Mouse (Mus musculus) kidney, adult 2 months (tissue): ENCODE results near the gene Gm11034. TPM values are rescaled to one million over a fixed set of nuclear protein-coding genes. Genes with fewer than 3 reads are reported as not detected.
A peak's percentile ranks its signal among the peaks of the same experiment; 100 is the strongest.

Experiments
- DNase-seq: peaks from one replicate; pipeline ENCODE4 v3.0.0; 2021
- H3K27ac ChIP-seq: fragments of 200-500 bp; 2 replicates; pipeline ENCODE4 v1.5.1; 2012; ENCODE audit warnings: low read depth, low read length, control low read depth, inconsistent platforms; ENCODE audit not compliant: insufficient read depth
- H3K27me3 ChIP-seq: fragments of 200-500 bp; replicated peaks from 2 replicates; pipeline ENCODE4 v1.6.1; 2012; ENCODE audit warnings: mild to moderate bottlenecking, moderate library complexity, low read length, inconsistent platforms; ENCODE audit not compliant: control insufficient read depth, insufficient read depth
- H3K36me3 ChIP-seq: fragments of 200-500 bp; 2 replicates; pipeline ENCODE4 v1.6.1; 2012; ENCODE audit warnings: mild to moderate bottlenecking, moderate library complexity, low read length, inconsistent platforms; ENCODE audit not compliant: control insufficient read depth, insufficient read depth
- H3K4me1 ChIP-seq: fragments of 200-500 bp; 2 replicates; pipeline ENCODE4 v1.6.1; 2011; ENCODE audit warnings: low read length; ENCODE audit not compliant: control insufficient read depth, insufficient read depth
- H3K4me3 ChIP-seq: fragments of 200-500 bp; 2 replicates; pipeline ENCODE4 v1.5.1; 2011; ENCODE audit warnings: mild to moderate bottlenecking, low read depth, low read length, control low read depth; ENCODE audit not compliant: insufficient read depth
- CTCF ChIP-seq: fragments of 200-500 bp; conservative IDR thresholded peaks from 2 replicates; pipeline ENCODE4 v1.5.1; 2011; ENCODE audit warnings: low read depth, mild to moderate bottlenecking, control low read depth, low read length, moderate library complexity, mixed read lengths; ENCODE audit not compliant: insufficient read depth, insufficient read length
- POLR2A ChIP-seq: fragments of 200-500 bp; IDR thresholded peaks from one replicate; pipeline ENCODE4 v1.6.1; 2011; ENCODE audit warnings: low read depth, low read length, control low read depth
- WGBS: fragments of 180-500 bp; shearing (Covaris S2); methylation state at CpG from one replicate; pipeline ENCODE4 v1.1.7; 2018; 5-methylcytosine and 5-hydroxymethylcytosine counted together
- polyA plus RNA-seq: library from polyadenylated mRNA; depleted of rRNA; stranded (reverse); fragments of >200 nt; gene quantifications from 2 replicates; pipeline ENCODE4 v1.2.3, GENCODE M21; 2012

Gm11034 gene
- polyA plus RNA-seq, 1 experiment: not detected

GRCm38 (mm10) chr8:72211846-72212245, 1.6 kb downstream of the Gm11034 start:
- no peak overlapping the region for H3K27ac ChIP-seq
- H3K4me1 ChIP-seq: no peaks in the 10 kb centered on the region
- no peaks in the 10 kb centered on the region for H3K27me3 ChIP-seq
- WGBS: 81% methylated on average over 1 of the region's 1 CpGs
- DNase-seq: no peak
- no peaks in the 10 kb centered on the region for H3K36me3 ChIP-seq
- no peak overlapping the region for H3K4me3 ChIP-seq
- no peak for TF ChIP-seq POLR2A
- TF ChIP-seq CTCF: no peak

- 70% methylated on average over 2 of the region's 2 CpGs for WGBS
- TF ChIP-seq POLR2A: no peak
- no peak for TF ChIP-seq CTCF
Observed at GRCm38 (mm10) chr8:72210710-72211109, 2.7 kb downstream of the Gm11034 start.

GRCm38 (mm10) chr8:72210222-72210621, 3.2 kb downstream of the Gm11034 start:
- no peak overlapping the region for H3K27ac ChIP-seq
- DNase-seq: peak; percentile 16
- WGBS: 66% methylated on average over 4 of the region's 4 CpGs

More at GRCm38 (mm10) chr8:72210710-72211109, 2.7 kb downstream of the Gm11034 start:
- Histone ChIP-seq H3K4me3 (no peak overlapping the region), H3K27ac (no peak overlapping the region), H3K36me3 (no peaks in the 10 kb centered on the region), H3K27me3 (no peaks in the 10 kb centered on the region), H3K4me1 (no peaks in the 10 kb centered on the region)
- no peak for DNase-seq

GRCm38 (mm10) chr8:72208582-72208981, 4.9 kb downstream of the Gm11034 start:
- DNase-seq: no peak
- no peak overlapping the region for H3K4me3 ChIP-seq

More at GRCm38 (mm10) chr8:72210222-72210621, 3.2 kb downstream of the Gm11034 start:
- Histone ChIP-seq H3K27me3 (no peaks in the 10 kb centered on the region), H3K4me1 (no peaks in the 10 kb centered on the region), H3K4me3 (no peak overlapping the region), H3K36me3 (no peaks in the 10 kb centered on the region)
- TF ChIP-seq POLR2A (no peak), CTCF (no peak)

GRCm38 (mm10) chr8:72197997-72198396, 15.4 kb downstream of the Gm11034 start:
- 68% methylated on average over 8 of the region's 8 CpGs for whole genome bisulfite sequencing
- no peaks in the 10 kb centered on the region for H3K36me3 ChIP-seq

More at GRCm38 (mm10) chr8:72208582-72208981, 4.9 kb downstream of the Gm11034 start:
- 78% methylated on average over 1 of the region's 1 CpGs for WGBS
- TF ChIP-seq CTCF (no peak), POLR2A (no peak)
- H3K27me3 ChIP-seq: no peaks in the 10 kb centered on the region
- no peak overlapping the region for H3K27ac ChIP-seq
- H3K4me1 ChIP-seq: no peaks in the 10 kb centered on the region
- H3K36me3 ChIP-seq: no peaks in the 10 kb centered on the region

GRCm38 (mm10) chr8:72192065-72192464, 21.4 kb downstream of the Gm11034 start:
- TF ChIP-seq POLR2A (no peak), CTCF (no peak)
- Histone ChIP-seq H3K36me3 (no peaks in the 10 kb centered on the region), H3K4me3 (no peak overlapping the region), H3K27me3 (no peaks in the 10 kb centered on the region), H3K27ac (no peak overlapping the region), H3K4me1 (no peaks in the 10 kb centered on the region)
- no peak for DNase-seq

More at GRCm38 (mm10) chr8:72197997-72198396, 15.4 kb downstream of the Gm11034 start:
- no peak overlapping the region for H3K4me3 ChIP-seq
- no peak for DNase-seq
- H3K27me3 ChIP-seq: no peaks in the 10 kb centered on the region
- TF ChIP-seq POLR2A (no peak), CTCF (no peak)
- no peak overlapping the region for H3K27ac ChIP-seq
- no peaks in the 10 kb centered on the region for H3K4me1 ChIP-seq

- H3K4me3 ChIP-seq: no peak overlapping the region
- TF ChIP-seq POLR2A: no peak
- H3K4me1 ChIP-seq: no peaks in the 10 kb centered on the region
- WGBS: 85% methylated on average over 2 of the region's 2 CpGs
- no peak for DNase-seq
- no peak overlapping the region for H3K27ac ChIP-seq
- no peaks in the 10 kb centered on the region for H3K27me3 ChIP-seq
- no peaks in the 10 kb centered on the region for H3K36me3 ChIP-seq
Observed at GRCm38 (mm10) chr8:72190215-72190539, 23.3 kb downstream of the Gm11034 start.
